Mouse (Mus musculus) small intestine, adult 2 months (tissue): ENCODE data around the gene Fsd1.

Source experiments
- CTCF ChIP-seq: fragments of 200-500 bp; IDR thresholded peaks from 2 replicates; pipeline ENCODE4 v1.5.1; 2012; ENCODE audit warnings: low read depth, mild to moderate bottlenecking, control low read depth, inconsistent platforms, low read length, moderate library complexity, mixed read lengths; ENCODE audit not compliant: insufficient replicate concordance, insufficient read length; ENCODE audit errors: extremely low read depth
- POLR2A ChIP-seq: fragments of 200-500 bp; IDR thresholded peaks from 2 replicates; pipeline ENCODE4 v1.6.1; 2012; ENCODE audit warnings: low read depth, mild to moderate bottlenecking, control low read depth, inconsistent platforms, low read length, moderate library complexity

- TF ChIP-seq CTCF, result no peak
- TF ChIP-seq POLR2A, result no peak
Measured at GRCm38 (mm10) chr17:56027801-56028441, 41.6 kb downstream of the Fsd1 start.
